Mouse (Mus musculus) retina, postnatal 1 day (tissue): Measurements from ENCODE around the gene Fam47e.

Experiments used
- DNase-seq: peaks from one replicate; pipeline ENCODE4 v3.0.0-alpha.2; 2012

Fam47e gene

DNA sequence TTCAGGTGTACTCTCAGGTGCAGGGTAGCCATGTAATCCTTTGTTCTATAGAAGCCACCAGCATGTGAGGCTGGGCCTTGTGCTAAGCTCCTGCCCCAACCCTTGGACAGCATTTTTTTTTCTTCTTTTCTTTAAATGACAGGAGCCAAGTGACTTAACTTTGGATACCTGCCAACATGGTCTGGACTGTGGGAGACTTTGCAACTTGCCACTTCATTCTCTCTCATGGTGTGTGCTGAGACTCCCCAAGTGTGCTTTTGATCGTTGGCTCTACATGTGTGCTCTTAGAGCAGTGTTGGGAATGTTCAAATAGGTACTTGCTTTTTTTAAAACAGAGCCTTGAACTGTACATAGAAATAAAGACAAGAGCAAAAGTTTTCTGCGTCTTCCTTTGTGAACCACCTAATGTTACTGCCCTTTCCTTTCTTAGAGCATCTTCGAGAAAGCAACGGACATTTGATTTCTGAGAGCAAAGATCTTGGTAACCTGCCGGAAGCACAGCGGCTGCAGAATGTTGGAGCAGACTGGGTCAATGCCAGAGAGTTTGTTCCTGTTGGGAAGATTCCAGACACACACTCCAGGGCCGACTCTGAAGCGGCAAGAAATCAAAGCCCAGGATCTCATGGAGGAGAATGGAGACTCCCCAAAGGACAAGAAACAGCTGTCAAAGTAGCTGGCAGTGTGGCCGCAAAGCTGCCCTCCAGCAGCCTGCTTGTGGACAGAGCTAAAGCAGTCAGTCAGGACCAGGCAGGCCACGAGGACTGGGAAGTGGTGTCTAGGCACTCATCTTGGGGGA, 49.8 kb downstream of the Fam47e start:
- DNase-seq: no peak

DNA sequence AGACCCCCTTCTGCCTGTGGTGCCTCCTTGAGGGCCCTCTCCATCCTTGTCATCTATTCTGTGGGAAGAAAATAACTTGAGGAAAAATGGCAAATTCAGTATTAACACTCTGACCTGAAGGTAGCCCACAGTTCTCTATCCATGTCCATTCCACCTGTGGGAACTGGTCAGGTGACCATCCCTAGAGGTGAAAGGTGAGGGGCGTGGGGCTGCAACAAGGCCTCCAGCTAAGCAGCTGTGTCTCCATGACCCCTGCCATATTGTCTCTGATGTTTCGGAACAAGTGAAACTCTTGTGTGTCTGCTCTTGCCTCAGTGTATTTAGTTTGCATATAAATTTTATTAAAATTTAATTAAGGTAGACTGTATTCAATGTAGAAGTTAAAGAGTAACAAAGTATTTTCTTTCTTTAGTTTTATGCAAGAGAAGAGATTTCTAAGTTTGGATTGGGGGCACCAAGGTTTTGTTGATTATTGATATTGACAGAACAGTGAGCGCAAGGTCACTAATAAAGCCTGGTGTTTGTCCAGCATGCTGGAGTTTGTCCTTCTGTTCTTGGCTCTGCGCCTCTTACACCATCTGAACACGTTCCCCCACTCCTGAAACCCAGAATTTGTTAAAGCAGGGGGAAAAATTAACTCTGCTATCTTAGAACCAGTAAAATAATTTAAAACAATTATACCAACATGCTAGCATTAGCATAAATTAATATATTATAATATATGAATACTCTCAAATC, 52.8 kb downstream of the Fam47e start:
- no peak for DNase-seq

DNA sequence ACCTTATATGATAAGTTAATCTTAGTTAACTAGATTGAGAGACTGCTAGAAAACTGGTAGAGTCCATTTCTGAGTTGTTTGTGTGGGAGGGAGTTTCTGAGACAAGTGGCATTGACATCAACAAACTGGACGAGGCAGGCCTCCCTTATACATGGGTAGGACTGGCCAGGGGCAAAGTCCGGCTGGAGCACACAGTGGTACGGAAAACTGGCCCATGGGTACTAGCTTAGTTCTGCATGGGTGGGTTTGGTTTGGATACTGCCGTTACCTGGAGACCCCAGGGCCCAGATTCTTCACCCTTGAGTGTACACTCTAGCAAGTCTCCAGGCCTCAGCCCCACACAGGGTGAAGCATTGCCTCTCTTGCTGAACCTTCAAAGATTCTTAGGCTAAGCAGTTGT, 57.9 kb downstream of the Fam47e start:
- no peak for DNase-seq

DNA sequence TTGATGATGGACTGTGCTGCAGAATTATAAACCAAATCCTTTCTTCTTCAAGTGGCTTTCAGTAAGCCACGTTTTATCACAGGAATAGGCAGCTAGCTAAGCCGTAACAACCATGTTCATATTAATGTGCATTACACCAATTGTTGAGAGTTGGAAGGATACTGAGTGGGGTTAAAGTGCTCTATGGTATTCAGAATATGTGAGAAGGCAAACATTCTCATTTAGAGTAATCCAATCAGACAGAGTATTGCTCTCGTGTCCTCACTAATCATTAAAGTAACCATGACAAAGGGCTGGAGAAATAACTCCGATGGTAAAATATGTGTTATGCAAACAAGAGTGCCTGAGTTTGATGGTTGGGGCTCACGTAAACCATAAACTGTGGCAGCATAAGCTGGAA, 67.0 kb downstream of the Fam47e start:
- DNase-seq: no peak

DNA sequence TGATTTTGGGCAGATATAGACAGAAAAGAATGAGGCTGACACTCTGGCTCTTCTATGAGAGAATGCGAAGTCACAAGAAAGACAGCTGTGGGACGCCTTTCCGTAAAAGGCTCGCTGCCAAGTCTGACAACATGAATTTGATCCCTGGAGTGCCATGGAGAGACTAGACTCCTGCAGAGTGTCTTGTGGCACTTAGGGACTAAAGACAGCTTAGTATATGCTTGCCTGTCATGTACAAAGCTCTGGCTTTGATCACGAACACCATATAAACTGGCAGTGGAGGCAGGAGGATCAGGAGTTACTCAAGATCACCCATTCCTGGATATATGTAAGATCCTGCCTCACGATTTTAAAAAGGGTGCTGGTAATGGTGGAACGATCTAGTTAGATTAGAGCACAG, 73.0 kb downstream of the Fam47e start:
- DNase-seq: no peak

DNA sequence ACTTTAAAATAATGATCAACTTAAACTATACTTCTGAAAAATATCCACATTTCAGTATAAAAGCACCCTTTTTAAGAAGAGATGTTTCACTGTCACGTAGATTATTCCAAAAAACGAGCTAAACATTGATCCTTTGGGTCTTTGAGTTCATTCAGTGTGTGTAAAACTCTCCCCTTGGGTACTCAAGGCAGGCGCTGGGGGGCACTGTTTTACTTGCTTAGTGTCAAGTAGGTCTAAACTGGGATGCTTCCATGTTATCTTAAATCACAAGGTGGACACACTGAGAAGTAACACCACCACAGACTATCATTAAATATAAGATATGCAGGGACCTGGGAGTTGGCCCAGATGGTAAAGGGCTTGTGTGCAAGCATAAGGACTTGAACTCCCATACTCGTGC, 78.7 kb downstream of the Fam47e start:
- peak; percentile 10 for DNase-seq

DNA sequence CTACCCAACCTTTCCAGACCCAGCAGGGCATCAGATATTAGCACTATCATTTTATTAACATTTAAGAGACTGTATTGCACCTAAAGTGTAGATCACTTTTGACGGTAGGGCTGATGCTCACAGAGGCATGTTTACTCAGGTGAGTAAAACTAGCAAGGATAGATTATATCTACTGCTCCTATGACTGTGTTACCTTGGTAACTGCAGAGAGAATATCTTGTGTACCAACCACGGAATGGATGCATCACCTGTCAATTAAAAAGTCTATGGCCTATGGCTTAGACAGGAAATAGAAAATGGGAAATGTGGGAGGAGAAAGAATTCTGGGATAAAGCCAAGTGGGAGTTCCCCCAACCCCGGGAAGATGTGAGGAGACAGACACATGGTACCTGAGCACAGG, 80.0 kb downstream of the Fam47e start:
- no peak for DNase-seq

DNA sequence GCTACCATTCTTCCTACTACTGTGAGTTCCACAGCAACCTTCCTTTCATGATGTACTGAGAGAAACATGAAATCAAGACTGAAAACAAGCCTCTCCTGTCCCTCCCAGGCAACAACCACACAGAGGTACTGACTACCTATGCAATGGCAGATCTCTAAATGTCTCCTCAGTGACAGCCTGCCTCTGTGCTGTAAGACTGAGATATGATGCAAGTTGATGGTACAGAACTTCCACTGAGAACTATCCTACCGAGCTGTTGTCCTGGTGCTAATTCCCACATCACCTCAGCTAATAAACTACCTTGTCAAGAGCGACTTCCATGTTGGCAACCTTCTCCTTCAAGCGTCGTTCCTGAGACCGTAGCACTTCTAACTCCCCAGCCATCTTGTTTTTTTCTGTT, 81.0 kb downstream of the Fam47e start:
- DNase-seq: no peak

DNA sequence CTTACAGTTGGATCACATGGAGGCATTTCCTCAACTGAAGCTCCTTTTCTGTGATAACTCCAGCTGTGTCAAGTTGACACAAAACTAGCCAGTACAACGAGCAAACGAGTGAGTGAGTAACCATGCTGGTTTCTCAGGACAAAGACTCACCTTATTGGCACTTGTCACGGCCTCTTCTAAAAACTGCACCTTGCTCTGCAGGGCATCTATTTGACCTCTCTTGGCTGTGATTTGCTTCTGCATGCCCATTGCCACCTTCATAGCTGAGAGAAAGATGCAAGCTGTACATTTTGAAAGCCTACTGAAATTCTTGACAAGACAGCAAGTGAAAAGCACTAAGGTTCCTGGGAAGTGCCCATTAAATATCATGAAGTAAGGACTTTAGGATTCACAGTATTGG, 86.0 kb downstream of the Fam47e start:
- DNase-seq: no peak
